In genomic region chr5:143687589-143687988, GRCm38 (mm10) we compare ENCODE assay signal across 23 mouse cellular contexts. TPM values are rescaled to one million over a fixed set of nuclear protein-coding genes. Genes with fewer than 3 reads are reported as not detected.
DNase-seq lines count a peak whose midpoint lies in the region; ATAC-seq and TF ChIP-seq lines count a peak whose summit lies in the region.
"Had no signal": no experiment of that assay in that cellular context is flagged by ENCODE, and none has a peak within 500 bp of the region (broad histone marks: within the 10 kb centered on the region; RNA-seq: fewer than 3 reads in every experiment).

No protein-coding gene starts in this region.

- no peak for DNase-seq in adrenal gland, adult 8-10 months
- no peak for DNase-seq in layer of hippocampus, adult 2 months (ENCODE audit: low spot score in 2 of 2)
- DNase-seq in cerebellum, postnatal 25 days: no peak
- DNase-seq: adrenal gland, postnatal 10 days; adrenal gland, postnatal 25 days; cerebellum, adult 11 months; cerebellum, adult 18-20 months; cerebellum, adult 8-10 months; cerebellum, adult 9-11 months; cerebellum, postnatal 14 days; embryo, embryonic 11 days had no signal

- H3K4me3 ChIP-seq in layer of hippocampus, adult 2 months: no peak overlapping the region
- H3K4me3 ChIP-seq: embryonic facial prominence, embryonic 13.5 days; embryonic facial prominence, embryonic 15.5 days; erythroblast, embryonic 14.5 days; forebrain, embryonic 10.5 days; forebrain, embryonic 12.5 days had no signal

- no peak overlapping the region for H3K27ac ChIP-seq in layer of hippocampus, adult 2 months
- H3K27ac ChIP-seq: embryonic facial prominence, embryonic 13.5 days; embryonic facial prominence, embryonic 15.5 days; forebrain, embryonic 10.5 days; forebrain, embryonic 12.5 days had no signal

- peak; percentile 69 for ATAC-seq in common myeloid progenitor, adult 5-6 weeks (replicated peaks; ENCODE audit: low read depth, poor library complexity, severe bottlenecking)
- ATAC-seq in granulocyte monocyte progenitor cell, adult 5-6 weeks (replicated peaks; ENCODE audit: poor library complexity, severe bottlenecking): peak; percentile 33; the same call in 1 of the 2 replicates
- peak; percentile 18; the same call in 1 of the 2 replicates for ATAC-seq in megakaryocyte, adult 5-6 weeks (ENCODE audit: poor library complexity, severe bottlenecking)
- ATAC-seq: activated CD4-positive, CD25-positive, alpha-beta regulatory T cell, adult 4 months; forebrain, embryonic 14.5 days; forebrain, embryonic 16.5 days; Patski had no signal

- no peak for TF ChIP-seq CTCF in layer of hippocampus, adult 2 months (conservative IDR thresholded peaks at IDR 0.05)

RNA-seq across cellular contexts. Expression of gene Usp42, which starts 44.5 kb away (rescaled TPM):
- total RNA-seq in common myeloid progenitor, adult 5-6 weeks (2017): 12.7 and 27.7 TPM in 2 replicates
- total RNA-seq in granulocyte monocyte progenitor cell, adult 5-6 weeks (2014; fragmentation: Nextera tagmentation): 15.4 and 19.0 TPM in 2 replicates
- 10.4 and 13.4 TPM in 2 replicates for total RNA-seq in granulocyte monocyte progenitor cell, adult 5-6 weeks (2017)
- total RNA-seq in megakaryocyte, adult 5-6 weeks (2015): 14.8 and 16.0 TPM in 2 replicates
- 7.7 and 8.0 TPM in 2 replicates for total RNA-seq in megakaryocyte, adult 5-6 weeks (2017)
- 10 to 100 TPM; 13.2 to 19.8 (median 15.1) TPM for total RNA-seq in adrenal gland, adult 8-10 months (2022)
- total RNA-seq in layer of hippocampus, adult 2 months (2021): 10 to 100 TPM; 20.2 to 20.8 TPM

Comparison
In these comparisons a context has a peak if more than half of its experiments do, and no peak if none do; other contexts are left out.
1. ATAC-seq: peak in every context shown above with its lines; median percentile 69 in common myeloid progenitor, adult 5-6 weeks; 33 in granulocyte monocyte progenitor cell, adult 5-6 weeks; 18 in megakaryocyte, adult 5-6 weeks.